Mouse (Mus musculus): Measurements from ENCODE around the gene Hspa2.
A peak's percentile ranks its signal among the peaks of the same experiment; 100 is the strongest.

Hspa2 gene

DNA sequence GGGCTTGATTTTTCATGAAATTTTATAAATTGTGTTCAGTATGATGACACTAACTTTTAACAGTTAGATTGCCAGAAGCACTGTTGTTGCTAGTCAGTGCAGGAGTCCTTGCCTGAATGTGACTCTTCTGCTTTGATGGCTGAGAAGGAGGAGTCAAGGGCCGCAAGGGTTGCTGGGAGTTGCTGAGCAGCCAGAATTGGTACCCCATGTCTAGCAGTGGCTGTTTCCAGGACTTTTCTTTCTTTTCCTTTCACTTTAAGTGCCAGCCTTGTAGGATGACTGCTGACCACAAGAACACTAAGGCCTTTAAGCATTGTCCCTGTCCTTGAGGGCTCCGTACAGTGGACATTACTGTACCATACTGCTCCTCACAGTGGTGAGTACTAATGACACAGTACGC, 26.2 kb upstream of the Hspa2 start:
- DNase-seq (ENCODE audit: low spot score): no peak

DNA sequence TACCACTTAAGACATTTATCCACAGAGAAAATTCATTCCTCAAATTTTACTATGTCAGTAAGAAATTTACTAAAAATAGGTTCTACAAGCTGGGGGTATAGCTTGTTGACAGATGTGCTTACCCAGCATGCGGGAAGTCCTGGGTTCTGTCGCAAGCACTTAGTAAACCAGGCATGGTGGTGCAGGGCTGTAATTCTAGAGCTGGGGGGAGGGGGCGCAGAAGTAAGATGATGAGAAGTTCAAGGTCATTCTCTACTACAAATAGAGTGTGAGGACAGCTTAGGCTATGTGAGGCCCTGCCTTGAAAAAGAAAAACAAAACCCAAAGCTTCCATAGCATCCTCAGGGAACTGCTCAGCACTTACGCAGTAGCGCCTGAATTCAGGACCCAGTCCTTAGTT, 25.4 kb upstream of the Hspa2 start:
- no peak for DNase-seq (ENCODE audit: low spot score)

DNA sequence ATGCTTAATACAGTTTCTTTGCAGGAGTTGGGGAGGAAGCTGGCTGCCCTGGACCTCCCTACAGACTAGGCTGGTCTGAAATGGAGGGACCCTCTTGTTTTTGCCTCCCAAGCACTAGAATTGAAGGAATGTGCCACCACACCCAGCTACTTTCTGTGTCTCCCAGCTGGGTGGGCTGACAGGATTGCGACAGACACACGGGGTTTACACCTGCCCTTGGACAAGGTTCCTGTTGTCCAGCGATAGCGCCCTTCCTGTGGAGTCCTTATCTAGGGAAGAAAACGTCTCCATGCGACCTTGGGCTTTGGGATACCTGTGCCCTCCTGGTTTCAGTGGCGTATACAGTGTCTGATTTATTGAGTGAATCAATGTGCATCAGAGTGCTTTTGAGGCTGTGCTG, 23.8 kb upstream of the Hspa2 start:
- no peak for DNase-seq (ENCODE audit: low spot score)

DNA sequence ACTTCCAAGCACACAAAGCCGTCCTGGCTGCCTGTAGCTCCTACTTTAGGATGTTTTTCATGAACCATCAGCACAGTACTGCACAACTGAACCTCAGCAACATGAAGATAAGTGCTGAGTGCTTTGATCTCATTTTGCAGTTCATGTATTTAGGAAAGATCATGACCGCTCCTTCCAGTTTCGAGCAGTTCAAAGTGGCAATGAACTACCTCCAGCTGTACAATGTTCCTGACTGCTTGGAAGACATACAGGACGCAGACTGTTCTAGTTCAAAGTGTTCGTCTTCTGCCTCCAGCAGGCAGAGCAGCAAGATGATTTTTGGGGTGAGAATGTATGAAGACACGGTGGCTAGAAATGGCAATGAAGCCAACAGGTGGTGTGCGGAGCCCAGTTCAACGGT, 18.6 kb upstream of the Hspa2 start:
- DNase-seq (ENCODE audit: low spot score): no peak

DNA sequence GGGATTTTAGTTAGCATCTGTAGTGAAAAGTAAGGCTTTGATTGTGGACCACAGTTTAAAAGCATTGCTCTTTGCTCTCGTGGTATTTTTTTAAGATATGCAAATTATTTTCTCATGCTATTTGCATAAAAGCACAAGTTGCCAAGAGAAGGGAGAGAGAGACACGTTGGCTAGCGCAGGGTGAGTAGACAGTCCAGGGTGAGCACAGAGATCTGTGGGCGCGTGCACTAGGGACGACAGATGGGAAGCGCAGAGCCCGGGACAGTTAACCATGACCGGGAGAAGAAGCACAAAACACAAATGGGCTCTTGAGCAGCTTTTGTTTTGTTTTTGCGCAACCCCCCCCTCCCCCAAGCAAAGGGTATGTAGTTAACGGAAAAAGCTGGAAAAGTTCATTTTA, 15.2 kb upstream of the Hspa2 start:
- no peak for DNase-seq (ENCODE audit: low spot score)

DNA sequence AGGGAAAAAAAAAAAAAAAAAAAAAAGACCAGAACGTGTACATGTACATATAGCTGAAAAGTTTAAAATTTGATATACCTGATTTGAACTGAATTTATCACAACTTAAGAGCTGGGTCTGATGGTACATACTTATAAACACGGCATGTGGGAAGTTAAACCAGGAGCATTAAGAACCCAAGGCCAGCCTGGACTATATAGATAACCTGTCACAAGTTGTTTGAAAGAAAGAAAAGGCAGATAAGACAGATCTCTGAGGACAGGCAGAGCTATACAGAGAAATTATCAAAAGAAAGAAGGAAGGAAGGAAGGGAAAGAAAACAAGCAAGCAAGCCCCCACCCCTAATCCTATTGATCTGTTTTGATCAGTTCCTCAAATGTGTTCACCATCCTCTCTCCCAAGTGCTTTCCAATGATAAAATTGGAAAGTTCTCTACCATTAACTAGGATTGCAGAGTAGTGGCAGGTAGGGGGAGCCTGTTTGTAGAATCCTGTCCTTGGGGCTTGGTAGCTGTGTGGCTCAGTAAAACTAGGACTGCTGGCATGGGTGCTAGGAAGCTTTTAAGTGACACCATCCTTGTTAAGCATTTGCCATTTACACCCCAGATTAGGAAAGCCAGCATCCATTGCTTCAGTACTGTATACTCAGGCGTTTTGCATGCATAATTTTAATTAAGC, 12.2 kb upstream of the Hspa2 start:
- no peak for DNase-seq (ENCODE audit: low spot score)

DNA sequence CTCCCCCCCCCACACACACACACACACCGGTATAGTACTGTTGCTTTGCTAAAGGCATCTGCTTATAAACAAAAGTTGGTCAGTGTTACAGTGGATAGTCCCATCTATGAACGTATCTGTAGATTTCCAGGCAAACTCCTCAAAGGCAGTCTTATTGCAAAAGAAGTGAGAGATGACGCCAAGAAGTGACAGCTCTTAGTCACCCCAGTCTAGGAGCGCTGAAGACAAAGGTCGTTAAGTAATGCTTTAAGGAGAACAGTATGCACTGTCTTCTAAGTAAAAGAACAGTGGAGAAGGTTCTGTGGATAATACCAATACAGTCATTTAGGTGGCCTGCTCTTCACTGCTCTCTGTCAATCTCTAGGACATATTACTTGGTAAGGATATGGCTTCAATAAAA, 11.0 kb upstream of the Hspa2 start:
- no peak for DNase-seq (ENCODE audit: low spot score)

DNA sequence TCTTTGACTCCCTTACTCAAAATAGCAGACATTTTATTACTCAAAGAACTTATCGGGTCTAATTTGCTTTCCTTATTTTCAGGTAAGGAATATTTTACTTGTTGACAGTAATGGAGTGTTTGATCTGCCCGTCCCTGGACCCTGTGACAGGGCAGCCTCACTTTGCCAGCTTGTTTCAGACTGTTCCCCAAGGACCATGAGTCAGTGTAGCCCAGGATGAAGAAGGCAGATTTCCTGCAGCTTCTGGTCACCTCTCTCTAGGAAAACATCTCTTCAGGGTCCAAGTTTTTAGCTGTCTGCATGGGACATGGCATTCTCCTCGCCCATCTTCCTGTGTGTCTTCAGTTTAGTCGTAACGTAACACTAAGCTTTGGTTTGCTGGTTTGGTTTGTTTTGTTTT, 6.7 kb upstream of the Hspa2 start:
- no peak for DNase-seq (ENCODE audit: low spot score)

DNA sequence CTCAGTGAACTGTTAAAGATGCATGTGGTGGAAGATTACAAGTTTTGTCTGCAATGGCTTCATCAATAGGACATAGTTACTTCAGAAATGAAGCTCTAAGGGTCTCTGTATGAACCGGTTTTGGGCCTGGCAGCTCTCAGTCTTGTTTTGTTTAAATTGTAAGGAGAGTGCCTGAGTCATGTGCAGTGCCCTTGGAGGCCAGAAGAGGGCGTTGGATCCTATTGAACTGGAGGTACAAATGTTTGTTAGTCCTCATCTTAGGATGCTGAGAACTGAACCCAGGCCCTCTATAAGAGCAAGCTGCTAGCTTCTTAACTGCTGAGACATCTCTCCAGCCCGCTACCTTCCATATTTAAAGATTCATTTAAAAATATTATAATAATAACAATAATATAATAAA, 2.3 kb upstream of the Hspa2 start:
- DNase-seq (ENCODE audit: low spot score): no peak

DNA sequence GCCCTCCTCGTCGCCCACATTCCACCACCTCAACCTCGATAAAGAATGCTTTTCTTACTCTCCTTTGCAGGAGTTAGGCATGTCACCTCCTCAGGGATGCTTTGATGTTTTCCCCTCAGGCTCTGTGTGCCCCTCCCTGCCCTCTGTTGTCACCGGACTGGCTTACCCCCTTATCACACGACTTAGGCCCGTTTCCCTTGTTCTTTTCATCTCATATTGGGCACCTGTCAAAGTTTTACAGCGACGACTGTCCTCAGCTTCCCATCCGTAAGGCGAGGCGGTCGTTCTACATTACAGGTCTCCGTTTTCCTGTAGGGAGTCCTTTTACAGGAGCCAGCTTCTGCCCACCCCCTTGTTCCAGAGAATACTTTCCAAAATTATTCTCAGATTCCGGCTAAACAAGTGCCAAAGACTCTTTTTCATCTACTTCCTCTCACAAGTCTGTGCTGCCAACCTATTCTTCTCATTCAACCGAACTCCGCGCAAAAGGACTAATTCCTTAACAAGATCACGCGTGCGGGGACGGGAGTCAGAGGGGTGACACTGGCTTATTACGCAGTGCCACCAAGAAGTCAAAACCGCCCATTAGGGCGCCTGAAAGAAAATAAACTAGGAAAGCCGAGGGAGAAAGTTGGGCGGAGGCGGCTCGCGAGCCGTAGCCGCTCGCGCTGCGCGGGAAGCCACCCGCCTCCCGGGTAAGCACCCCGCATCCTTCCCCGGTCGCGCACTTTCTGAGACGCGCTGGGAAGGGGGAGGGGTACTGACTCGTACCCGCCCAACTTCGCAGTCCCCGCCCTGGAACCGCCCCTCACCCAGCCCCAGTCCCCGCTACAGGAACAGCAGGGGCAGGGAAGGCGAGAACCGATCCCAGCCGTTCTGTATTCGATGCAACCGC, 738 bp upstream of the Hspa2 start:
- peak; percentile 89 for DNase-seq (ENCODE audit: low spot score)

DNA sequence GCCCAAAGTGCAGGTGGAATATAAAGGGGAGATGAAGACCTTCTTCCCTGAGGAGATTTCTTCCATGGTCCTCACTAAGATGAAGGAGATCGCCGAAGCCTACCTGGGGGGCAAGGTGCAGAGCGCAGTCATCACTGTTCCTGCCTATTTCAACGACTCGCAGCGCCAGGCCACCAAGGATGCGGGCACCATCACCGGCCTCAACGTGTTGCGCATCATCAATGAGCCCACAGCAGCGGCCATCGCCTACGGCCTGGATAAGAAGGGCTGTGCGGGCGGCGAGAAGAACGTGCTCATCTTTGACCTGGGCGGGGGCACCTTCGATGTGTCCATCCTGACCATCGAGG, 833 bp downstream of the Hspa2 start:
- peak; percentile 24 for DNase-seq (ENCODE audit: low spot score)

DNA sequence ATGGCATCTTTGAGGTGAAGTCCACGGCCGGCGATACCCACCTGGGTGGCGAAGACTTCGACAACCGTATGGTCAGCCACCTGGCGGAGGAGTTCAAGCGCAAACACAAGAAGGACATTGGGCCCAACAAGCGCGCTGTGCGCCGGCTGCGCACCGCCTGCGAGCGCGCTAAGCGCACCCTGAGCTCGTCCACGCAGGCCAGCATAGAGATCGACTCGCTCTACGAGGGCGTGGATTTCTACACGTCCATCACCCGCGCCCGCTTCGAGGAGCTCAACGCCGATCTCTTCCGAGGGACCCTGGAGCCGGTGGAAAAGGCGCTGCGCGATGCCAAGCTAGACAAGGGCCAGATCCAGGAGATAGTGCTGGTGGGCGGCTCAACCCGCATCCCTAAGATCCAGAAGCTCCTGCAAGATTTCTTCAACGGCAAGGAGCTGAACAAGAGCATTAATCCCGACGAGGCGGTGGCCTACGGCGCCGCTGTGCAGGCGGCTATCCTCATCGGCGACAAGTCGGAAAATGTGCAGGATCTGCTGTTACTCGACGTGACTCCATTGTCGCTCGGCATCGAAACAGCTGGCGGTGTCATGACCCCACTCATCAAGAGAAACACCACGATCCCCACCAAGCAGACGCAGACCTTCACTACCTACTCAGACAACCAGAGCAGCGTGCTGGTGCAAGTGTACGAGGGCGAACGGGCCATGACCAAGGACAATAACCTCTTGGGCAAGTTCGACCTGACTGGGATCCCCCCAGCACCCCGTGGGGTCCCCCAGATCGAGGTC, 1.4 kb downstream of the Hspa2 start:
- peak; percentile 46 for DNase-seq (ENCODE audit: low spot score)

DNA sequence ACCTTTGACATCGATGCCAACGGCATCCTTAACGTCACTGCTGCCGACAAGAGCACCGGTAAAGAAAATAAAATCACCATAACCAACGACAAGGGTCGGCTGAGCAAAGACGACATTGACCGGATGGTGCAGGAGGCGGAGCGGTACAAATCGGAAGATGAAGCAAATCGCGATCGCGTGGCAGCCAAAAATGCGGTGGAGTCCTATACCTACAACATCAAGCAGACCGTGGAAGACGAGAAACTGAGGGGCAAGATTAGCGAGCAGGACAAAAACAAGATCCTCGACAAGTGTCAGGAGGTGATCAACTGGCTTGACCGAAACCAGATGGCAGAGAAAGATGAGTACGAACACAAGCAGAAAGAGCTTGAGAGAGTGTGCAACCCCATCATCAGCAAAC, 2.0 kb downstream of the Hspa2 start:
- peak; percentile 62 for DNase-seq (ENCODE audit: low spot score)

DNA sequence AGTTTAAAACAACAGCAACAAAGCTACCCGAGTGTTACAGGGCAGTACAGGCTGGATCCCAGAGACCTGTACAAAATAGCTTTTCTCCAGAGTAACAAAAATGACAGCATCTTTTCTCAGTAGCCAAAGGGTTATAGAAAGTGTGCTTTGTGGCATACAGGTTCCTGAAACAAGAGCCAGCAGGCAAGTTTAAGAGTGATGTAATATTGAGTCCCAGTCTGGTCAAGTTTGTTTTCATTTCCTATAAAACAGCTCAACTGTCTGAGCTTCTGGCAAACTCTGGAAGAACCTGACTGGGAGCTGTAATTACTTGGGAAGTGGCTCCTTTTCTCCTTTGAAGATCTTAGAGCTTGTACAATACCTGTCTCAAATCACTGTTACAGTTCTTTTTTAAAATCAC, 3.2 kb downstream of the Hspa2 start:
- DNase-seq (ENCODE audit: low spot score): peak; percentile 34

DNA sequence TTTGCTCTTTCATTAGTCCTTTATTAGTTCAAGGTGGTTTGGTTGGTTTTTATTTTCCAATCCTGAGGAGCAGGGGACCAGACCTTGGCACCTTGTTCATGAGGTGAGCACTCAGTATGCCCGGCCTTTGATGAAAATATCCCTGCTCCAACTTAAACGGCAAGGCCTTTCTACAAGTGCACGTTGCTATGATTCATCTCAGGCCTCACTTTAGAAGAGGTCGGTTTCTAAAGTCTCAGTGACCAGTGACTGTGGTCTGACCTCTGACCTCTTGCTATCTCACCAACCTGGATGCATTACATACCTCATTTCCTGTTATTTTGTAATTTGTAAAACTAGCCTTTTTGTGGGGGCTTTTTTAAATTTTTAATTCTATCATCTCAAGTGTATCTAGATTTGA, 5.2 kb downstream of the Hspa2 start:
- no peak for DNase-seq (ENCODE audit: low spot score)

DNA sequence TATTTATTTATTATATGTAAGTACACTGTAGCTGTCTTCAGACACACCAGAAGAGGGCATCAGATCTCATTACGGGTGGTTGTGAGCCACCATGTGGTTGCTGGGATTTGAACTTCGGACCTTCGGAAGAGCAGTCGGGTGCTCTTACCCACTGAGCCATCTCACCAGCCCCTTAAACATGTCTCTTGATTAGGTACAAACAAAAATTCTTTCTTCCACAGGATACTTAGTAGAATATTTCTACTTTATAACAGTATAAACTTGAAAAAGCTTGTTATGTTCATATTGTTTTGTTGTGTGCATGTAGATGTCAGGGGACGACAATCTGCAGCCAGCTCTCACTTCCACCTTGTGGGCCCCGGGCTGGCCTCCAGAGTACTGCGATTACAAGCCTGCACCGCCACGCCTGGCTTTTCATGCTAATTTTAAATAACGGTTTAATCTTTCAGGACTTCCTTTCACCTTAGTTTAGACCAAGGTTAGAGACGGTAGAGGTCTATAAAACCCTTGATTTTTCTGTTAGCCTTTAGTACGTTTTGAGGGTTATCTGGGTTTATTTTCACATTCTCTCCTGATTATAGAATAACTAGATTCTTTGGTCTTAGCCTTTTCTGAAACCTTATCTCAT, 11.5 kb downstream of the Hspa2 start:
- DNase-seq (ENCODE audit: low spot score): no peak

DNA sequence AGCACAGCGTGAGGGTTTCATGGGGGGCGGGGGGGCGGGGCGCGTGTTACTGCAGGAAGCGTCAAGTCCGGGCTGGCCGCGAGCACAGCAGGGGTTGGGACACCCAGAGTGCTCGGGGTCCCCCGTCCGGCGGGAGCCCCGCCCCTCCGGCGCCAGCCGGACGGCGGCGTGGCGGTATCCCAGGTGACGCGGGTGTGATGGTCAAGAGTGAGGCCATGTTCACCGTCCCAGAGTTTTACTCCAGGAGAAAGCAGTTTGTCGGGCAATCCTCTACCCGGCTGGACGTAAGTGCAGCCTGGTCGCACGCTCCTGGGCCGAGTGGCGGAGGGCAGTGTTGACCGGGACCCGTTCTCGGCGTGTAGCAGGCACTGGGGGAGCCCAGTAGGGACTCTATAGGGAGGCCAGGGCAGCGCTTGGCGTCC, 13.5 kb downstream of the Hspa2 start, which contains the start of gene Ppp1r36:
Gene Ppp1r36, plus strand, starts transcription at position 106 of the 422 bp plus-strand sequence.
- peak; percentile 57 for DNase-seq (ENCODE audit: low spot score)

DNA sequence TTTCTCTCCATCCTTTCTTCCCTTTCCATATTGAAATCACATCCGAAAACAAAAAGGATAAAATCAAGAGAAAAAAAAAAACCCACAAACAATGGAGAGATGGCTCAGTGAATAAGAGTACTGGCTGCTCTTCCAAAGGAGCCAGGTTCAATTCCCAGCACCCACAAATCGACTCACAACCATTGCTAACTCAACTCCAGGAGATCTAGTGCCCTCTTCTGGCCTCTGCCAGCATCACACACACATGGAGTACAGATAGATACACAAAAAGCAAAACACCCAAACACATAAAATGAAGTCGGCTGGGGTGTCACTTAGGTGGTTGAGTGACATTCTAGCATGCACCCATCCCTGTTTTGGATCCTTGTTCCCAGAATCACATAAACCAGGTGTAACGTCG, 14.4 kb downstream of the Hspa2 start:
- DNase-seq (ENCODE audit: low spot score): no peak

DNA sequence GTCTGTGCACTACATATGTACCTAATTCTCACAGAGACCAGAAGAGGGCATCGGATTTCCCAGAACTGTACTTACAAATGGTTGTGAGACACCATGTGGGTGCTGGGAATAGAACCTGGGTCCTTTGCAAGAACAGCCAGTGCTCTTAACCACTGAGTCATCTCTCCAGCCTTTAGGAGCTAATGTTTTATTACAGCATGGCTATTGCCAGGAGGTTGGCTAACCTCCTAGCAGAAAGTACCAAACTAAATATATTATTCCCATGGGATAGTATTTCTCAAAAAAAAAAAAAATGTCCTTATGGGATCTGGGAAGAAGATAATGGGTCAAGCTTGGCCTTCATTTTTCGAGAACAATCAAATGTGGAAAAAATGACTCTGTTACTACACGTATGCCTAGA, 21.3 kb downstream of the Hspa2 start:
- DNase-seq (ENCODE audit: low spot score): no peak

DNA sequence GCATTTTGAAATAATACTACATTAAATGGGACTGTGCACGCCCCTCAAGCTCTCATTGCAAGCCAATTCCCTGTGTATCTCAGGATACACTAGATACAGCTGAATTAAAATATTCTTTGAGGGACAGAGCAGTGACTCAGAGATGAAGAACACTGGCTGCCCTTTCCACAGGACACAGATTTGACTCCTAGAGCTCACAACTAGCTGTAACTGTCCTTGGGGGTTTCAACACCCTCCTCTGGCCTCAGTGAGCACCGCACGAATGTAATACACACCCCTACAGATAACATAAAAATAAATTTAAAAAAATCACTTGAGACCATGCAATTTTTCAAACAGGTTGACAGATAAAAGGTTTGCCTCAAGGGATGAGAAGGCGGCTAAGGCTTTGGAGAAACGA, 23.6 kb downstream of the Hspa2 start:
- no peak for DNase-seq (ENCODE audit: low spot score)

DNA sequence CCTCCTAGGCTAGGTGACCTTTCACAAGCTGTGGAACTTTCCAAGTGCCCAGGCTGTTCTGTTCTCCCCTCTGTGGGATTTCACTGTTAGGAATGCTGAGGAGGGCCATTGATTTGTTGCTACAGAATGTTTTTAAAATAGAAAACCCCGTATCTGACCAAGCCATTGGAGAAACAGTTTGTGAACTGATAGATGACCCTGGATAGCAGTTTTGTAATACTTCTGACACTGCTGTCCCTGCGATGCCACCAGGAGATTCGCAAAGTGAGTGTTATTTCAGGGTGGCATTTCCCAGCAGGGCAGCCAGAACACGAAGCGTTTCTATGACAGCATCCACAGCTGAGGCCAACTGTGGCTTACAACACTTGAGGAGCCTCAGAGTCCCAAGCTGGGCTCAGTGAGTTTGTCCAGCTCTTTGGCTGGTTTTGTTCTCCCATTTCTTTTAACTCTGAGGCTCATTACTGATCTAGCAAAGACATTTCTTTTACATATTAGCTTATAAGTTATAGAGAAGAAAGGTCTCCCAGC, 27.0 kb downstream of the Hspa2 start:
- no peak for DNase-seq (ENCODE audit: low spot score)

DNA sequence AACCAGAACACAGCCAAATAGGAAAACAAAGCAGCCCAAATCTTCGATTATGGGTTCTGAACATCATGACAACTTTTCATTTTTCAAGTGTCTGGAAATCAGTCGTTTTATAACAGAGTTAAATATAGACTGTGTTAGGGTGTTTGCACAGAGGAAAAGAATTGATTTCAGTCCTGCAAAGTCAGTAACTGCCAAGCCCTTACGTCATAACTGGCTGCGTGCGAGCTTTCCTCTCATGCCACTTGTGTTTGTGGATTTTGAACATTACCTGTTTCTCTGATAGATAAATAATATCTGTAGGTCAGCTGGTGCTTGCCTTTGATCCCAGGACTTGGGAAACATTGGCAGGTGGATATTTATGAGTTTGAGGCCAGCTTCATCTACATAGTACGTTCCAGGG, 27.5 kb downstream of the Hspa2 start:
- DNase-seq (ENCODE audit: low spot score): no peak

All from embryo, embryonic 10.5 days (tissue).